Mouse (Mus musculus): ENCODE results near the gene Hes3. TPM values are rescaled to one million over a fixed set of nuclear protein-coding genes. Genes with fewer than 3 reads are reported as not detected.

Gene Hes3
- polyA plus RNA-seq (2016; fragmentation: Nextera tagmentation; extraction: Ambion mirVana) = 4.0 and 5.2 TPM in 2 replicates

DNA sequence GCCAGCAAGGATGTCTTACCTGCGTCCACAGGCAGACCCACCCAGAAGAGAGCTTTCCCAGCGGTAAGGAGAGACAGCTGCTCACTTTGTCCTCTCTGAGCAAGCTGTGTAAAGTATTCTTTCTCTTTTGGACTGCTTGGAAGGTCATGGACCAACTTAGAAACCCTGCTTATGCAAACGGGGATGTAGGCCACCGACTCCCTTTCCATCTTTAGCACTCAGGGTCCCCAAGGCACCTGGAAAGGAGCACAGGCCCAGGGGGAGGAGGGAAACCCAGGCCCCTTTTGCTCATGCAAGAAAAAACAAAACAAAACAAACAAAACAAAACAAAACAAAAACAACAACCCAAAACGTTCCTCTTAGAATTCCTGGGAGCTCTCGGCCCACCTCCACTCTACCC lies at the start of gene Hes3:
TSS of gene Hes3 (minus strand) at position 101 of the 400 bp plus-strand sequence.
- H3K4me3 ChIP-seq = peak within 1 kb of the TSS; percentile 28
- H3K27me3 ChIP-seq = peaks cover 96% of the 10 kb centered on the region
- peak within 1 kb of the TSS; percentile 61 for H3K27ac ChIP-seq (replicated peaks)
- no peaks in the 10 kb centered on the region for H3K36me3 ChIP-seq
- no peaks in the 10 kb centered on the region for H3K9me3 ChIP-seq
- 6% methylated on average over 6 of the region's 6 CpGs for WGBS
- peak within 1 kb of the TSS; percentile 48 for H3K9ac ChIP-seq (replicated peaks)
- H3K4me2 ChIP-seq (replicated peaks) = peak within 1 kb of the TSS; percentile 56
- ATAC-seq (ENCODE audit: low FRiP score, low read depth) = no peak
- peaks cover 69% of the 10 kb centered on the region for H3K4me1 ChIP-seq

DNA sequence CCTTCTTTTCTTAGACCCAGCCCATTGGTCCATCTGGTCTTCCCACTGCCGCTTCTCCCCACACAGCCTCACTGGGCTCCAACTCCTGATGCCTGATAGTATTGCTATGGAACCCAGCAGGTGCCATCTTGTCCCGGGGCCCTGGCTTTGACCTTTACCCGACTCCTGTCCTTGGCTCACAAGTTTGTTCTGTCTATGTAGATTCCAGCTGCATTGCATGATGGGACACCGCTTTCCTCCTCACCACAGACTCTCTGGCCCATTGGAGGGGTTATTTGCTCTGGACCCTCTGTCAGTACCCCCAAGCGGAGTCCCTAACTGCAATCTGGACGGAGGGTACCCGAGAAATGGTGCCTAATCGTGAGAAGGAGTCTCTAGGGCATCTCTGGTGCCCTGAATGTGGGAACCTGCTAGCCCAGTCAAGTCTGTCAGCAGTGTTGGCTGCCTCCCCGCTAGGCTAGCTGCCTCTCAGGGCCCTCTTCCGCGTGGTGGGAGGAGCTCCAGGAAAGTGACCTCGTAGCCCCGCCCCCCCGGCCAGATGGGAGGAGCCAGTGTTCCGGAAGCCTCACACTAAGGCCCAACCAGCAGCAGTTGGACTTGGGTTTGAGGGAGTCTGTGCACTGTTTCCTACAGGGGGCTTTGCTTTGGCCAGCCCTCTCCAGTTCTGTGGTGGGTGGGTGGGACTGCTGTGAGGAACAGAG lies 49.3 kb upstream of the Hes3 start:
- Histone ChIP-seq H3K4me1 (peaks cover 32% of the 10 kb centered on the region), H3K4me3 (no peak overlapping the region), H3K27me3 (peaks cover 90% of the 10 kb centered on the region), H3K4me2 (replicated peaks) (no peak overlapping the region), H3K9ac (replicated peaks) (no peak overlapping the region), H3K9me3 (no peaks in the 10 kb centered on the region), H3K27ac (replicated peaks) (no peak overlapping the region), H3K36me3 (peaks cover 3% of the 10 kb centered on the region)
- WGBS = 38% methylated on average over 15 of the region's 15 CpGs
- no peak for ATAC-seq (ENCODE audit: low FRiP score, low read depth)

DNA sequence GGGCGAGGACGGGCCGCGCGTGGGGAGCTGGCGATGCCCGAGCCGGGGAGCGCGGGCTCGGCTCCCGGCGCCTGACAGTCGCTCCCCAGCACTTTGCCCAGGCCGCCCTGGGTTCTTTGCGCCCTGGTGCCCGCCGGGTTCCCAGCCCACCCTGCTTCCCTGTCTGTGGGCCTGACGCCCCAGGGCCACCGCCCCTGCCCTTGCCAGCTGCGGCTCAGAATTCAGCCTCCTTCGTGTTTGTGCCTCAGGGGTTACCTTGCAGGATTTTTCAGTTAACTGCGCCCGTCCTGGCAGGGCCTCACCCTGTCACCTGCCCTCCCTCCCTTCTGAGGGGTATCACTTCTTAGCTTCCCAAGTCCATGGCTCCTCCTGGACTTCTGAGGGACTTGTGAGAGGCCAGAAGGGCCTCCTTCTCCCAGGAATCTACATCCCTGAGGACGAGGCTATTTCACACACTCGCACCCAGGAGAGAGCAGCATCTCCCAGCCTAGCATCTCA lies 47.9 kb upstream of the Hes3 start:
- Histone ChIP-seq H3K9me3 (no peaks in the 10 kb centered on the region), H3K4me2 (replicated peaks) (peak overlapping the region; percentile 100), H3K4me3 (peak overlapping the region; percentile 68), H3K27me3 (peaks cover 78% of the 10 kb centered on the region), H3K36me3 (peaks cover 17% of the 10 kb centered on the region), H3K9ac (replicated peaks) (peak overlapping the region; percentile 73), H3K27ac (replicated peaks) (no peak overlapping the region), H3K4me1 (peaks cover 32% of the 10 kb centered on the region)
- no peak for ATAC-seq (ENCODE audit: low FRiP score, low read depth)
- WGBS = 2% methylated on average over 23 of the region's 26 CpGs

DNA sequence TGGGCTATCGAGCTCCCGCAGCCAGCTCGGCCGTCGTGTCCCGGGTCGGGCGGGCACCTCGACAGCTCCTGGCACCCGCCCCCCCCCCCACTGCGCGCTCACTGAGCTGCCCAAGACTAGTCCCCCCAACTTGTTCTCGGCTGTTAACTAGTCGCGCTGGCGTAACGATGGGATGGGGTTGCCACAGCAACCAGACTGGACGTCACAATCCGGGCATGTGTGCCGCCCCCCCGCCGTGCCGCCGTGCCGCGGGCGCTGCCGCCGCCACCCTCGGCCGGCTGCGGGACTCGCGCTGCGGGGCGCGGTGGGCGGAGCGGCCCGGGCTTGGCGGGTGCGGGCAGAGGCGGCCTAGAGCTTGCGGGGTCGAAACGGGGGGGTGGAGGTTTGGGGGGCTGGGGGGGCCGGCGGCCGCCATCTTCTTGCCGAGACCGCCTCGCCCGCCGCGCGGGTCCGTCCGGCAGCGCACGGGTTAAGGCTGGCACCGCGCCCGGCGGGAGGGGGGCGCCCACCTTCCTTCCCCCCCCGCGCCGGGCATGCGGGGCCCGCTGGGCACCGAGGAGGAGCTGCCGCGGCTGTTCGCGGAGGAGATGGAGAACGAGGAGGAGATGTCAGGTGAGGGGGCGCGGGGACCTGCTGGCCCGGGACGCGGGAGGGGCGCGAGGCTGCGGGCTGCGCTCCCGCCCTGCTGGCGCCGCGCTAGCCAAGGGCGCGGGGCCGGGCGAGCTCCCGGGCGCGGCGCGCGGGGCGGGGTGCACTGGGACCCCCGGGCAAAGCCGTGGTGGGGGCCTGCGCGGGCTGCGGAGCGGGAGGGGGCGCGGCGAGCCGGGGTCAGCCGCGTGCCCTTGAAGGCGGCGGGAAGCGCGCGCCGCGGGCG lies 47.2 kb upstream of the Hes3 start, which contains the start of gene Chd5:
TSS of gene Chd5 (plus strand) at position 233 of the 874 bp plus-strand sequence.
- no peak within 1 kb of the TSS for H3K27ac ChIP-seq (replicated peaks)
- WGBS = 1% methylated on average over 64 of the region's 120 CpGs
- peaks cover 24% of the 10 kb centered on the region for H3K36me3 ChIP-seq
- 0 out of 2 replicates have a peak, but pooled peaks have one; percentile 31 for ATAC-seq (ENCODE audit: low FRiP score, low read depth)
- H3K9me3 ChIP-seq = no peaks in the 10 kb centered on the region
- H3K9ac ChIP-seq (replicated peaks) = peak within 1 kb of the TSS; percentile 73
- H3K4me2 ChIP-seq (replicated peaks) = peak within 1 kb of the TSS; percentile 100
- peaks cover 72% of the 10 kb centered on the region for H3K27me3 ChIP-seq
- peak within 1 kb of the TSS; percentile 68 for H3K4me3 ChIP-seq
- H3K4me1 ChIP-seq = peaks cover 32% of the 10 kb centered on the region

DNA sequence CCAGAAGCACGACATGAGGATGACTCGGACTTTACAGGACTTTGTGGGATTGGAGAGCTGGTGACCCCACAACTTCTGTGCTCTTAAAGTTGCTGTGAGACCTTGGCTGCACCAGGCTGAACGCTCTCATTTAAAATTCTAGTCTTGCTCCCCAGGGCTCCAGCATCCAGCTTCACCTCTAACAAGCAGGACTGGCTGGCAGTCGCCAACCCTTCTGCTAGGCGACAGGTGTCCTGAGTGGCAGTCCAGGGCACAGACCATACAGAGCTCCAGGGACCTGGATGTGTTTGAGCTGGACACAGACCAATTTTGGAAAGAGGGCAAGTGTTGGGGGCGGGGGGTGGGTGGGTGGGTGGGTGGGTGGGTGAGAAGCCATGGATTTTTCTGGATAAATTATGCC lies 46.3 kb upstream of the Hes3 start:
- no peak for ATAC-seq (ENCODE audit: low FRiP score, low read depth)
- Histone ChIP-seq H3K9me3 (no peaks in the 10 kb centered on the region), H3K4me1 (peaks cover 30% of the 10 kb centered on the region), H3K4me2 (replicated peaks) (no peak overlapping the region), H3K27ac (replicated peaks) (no peak overlapping the region), H3K9ac (replicated peaks) (no peak overlapping the region), H3K27me3 (peaks cover 63% of the 10 kb centered on the region), H3K4me3 (no peak overlapping the region), H3K36me3 (peaks cover 33% of the 10 kb centered on the region)
- 19% methylated on average over 5 of the region's 6 CpGs for WGBS

DNA sequence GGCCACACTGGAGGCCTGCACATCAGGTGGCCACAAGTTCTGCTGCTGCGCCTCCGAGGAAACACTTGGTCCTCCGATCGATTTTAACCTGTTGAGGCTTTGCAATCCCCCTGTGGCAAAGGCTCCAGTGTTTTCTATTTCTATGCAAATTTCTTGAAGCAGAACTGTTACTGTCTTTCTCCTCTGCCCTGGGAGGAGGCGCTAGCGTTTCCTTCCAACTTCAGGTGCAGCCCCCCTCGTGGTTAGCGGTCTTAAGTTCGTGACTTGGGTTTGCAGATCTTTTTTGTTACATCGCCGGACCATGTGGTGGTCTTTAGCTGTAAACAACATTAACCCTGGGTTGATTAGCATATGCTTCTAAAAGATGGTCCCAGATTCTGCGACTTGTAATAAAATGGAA lies 42.1 kb upstream of the Hes3 start:
- no peak for ATAC-seq (ENCODE audit: low FRiP score, low read depth)
- Histone ChIP-seq H3K4me1 (peaks cover 9% of the 10 kb centered on the region), H3K27ac (replicated peaks) (no peak overlapping the region), H3K27me3 (peaks cover 22% of the 10 kb centered on the region), H3K4me3 (no peak overlapping the region), H3K9me3 (no peaks in the 10 kb centered on the region), H3K4me2 (replicated peaks) (no peak overlapping the region), H3K9ac (replicated peaks) (no peak overlapping the region), H3K36me3 (peaks cover 74% of the 10 kb centered on the region)
- WGBS = 95% methylated on average over 12 of the region's 12 CpGs

DNA sequence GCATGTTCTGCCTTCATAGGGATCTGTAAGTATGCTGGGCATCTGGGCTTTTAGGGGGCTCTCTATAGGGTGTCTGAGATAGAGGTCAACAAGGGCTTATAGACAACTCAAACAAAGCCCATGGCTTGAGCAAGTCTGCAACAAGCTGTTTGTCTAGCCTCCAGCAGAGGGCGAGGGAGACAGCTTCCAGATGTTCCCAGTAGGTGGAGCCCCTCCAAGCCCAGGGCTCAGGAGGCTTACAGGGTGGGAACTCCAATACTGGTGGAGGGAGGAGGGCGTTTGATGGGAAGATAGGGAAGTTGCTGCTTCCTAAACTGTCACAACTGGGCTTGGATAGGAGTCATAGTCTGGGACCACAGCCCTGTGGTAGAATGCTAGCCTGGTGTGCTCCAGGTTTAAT lies 41.5 kb upstream of the Hes3 start:
- ATAC-seq (ENCODE audit: low FRiP score, low read depth) = peak; percentile 57; the same call in 1 of the 2 replicates
- peaks cover 16% of the 10 kb centered on the region for H3K27me3 ChIP-seq
- 41% methylated on average over 2 of the region's 2 CpGs for WGBS
- H3K36me3 ChIP-seq = peaks cover 81% of the 10 kb centered on the region
- no peak overlapping the region for H3K27ac ChIP-seq (replicated peaks)
- peaks cover 5% of the 10 kb centered on the region; the same call in 1 of the 2 replicates for H3K4me1 ChIP-seq
- H3K4me3 ChIP-seq = no peak overlapping the region
- H3K9ac ChIP-seq (replicated peaks) = no peak overlapping the region
- H3K9me3 ChIP-seq = no peaks in the 10 kb centered on the region
- H3K4me2 ChIP-seq (replicated peaks) = no peak overlapping the region

DNA sequence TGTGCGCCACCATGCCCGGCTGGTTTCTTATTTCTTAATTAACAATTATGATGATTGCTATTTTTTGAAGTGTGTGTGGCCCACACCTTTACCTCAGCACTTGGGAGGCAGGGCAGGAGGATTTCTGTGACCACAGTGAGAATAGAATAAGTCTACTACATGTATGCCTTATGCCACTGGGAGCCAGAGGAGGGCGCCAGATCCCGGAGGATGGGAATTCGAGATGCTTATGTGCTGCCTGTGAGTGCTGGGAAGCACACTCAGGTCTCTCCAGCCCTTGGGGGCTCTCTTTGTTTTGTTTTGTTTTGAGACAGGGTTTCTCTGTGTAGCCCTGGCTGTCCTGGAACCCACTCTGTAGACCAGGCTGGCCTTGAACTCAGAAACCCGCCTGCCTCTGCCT lies 37.2 kb upstream of the Hes3 start:
- no peak for ATAC-seq (ENCODE audit: low FRiP score, low read depth)
- Histone ChIP-seq H3K27me3 (no peaks in the 10 kb centered on the region), H3K9me3 (no peaks in the 10 kb centered on the region), H3K36me3 (peaks cover 63% of the 10 kb centered on the region), H3K27ac (replicated peaks) (no peak overlapping the region), H3K4me1 (peaks cover 21% of the 10 kb centered on the region), H3K4me3 (no peak overlapping the region), H3K9ac (replicated peaks) (no peak overlapping the region), H3K4me2 (replicated peaks) (no peak overlapping the region)
- 78% methylated on average over 6 of the region's 6 CpGs for WGBS

DNA sequence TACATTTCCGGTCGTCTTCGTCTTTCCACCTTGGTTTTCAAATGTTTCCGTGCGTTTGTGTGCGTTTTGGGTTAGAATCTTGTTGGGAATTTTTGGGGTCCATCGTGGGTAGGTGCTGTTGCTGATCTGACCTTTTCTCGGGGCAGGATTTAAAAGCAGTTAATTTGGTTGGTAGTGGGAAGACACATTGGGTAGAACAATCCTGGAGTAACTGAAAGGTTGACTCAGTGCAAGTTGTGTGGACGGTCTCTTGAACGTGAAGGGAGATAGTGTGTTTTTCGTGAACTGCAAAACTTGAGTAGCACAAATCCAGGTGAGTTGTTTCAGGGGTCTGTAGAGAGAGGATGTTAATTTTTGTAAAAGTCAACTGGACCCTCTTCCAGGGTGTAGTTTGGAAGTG lies 35.1 kb upstream of the Hes3 start:
- no peak for ATAC-seq (ENCODE audit: low FRiP score, low read depth)
- WGBS = 2% methylated on average over 11 of the region's 11 CpGs

DNA sequence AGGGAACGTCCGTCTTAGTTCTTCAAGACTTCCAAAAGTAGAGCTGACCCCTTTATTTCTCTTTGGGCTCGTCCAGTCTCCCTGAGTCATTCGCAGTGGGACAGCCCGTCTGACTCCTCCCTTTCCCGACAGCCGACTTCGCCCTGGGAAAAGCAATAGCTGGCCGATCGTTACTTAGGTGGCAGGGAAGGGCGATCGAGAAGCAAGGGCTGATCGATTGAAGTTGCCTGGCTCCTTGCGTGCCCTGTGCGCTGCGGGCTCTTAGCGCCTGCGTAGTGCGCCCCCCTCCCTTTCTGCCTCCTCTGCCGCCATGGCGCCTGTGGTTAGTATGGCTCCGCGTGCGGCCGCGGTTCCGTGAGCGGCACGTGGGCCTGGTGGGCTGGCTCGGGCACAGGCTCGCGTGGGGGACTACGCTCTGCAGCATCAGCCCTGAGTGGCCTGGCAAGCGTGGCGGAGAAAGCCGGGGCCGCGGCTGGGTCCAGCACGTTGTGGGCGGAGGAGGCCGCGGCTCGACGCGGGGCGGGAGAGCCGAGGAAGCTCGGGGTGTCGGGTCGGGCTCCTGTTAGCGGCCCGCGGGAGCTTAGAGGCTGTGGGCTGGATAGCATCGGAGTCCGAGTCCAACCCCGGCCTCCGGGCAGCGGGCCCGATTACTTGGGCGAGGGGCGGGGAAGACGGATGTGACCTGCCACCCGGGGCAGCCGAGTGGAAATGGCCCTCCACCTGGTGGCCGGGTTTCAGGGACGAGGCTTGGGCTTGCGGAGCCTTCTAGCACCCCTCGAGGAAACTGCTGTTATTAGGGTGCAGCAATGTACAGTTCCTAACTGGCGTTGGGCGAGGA lies 34.3 kb upstream of the Hes3 start, which contains the start of gene Rpl22:
TSS of gene Rpl22 (plus strand) at position 169 of the 838 bp plus-strand sequence.
- peak; percentile 94 for ATAC-seq (ENCODE audit: low FRiP score, low read depth)
- H3K4me2 ChIP-seq (replicated peaks) = peak within 1 kb of the TSS; percentile 90
- H3K9me3 ChIP-seq = no peaks in the 10 kb centered on the region
- H3K4me3 ChIP-seq = peak within 1 kb of the TSS; percentile 99
- H3K27ac ChIP-seq (replicated peaks) = peak within 1 kb of the TSS; percentile 40; the same call in 1 of the 2 replicates
- H3K36me3 ChIP-seq = peaks cover 34% of the 10 kb centered on the region
- H3K27me3 ChIP-seq = peaks cover 10% of the 10 kb centered on the region
- peaks cover 18% of the 10 kb centered on the region for H3K4me1 ChIP-seq
- peak within 1 kb of the TSS; percentile 92 for H3K9ac ChIP-seq (replicated peaks)
- WGBS = under 1% methylated on average over 69 of the region's 70 CpGs

More for the DNA sequence above, 35.1 kb upstream of the Hes3 start:
- H3K4me3 ChIP-seq = peak overlapping the region; percentile 99
- peak overlapping the region; percentile 92 for H3K9ac ChIP-seq (replicated peaks)
- peaks cover 41% of the 10 kb centered on the region for H3K36me3 ChIP-seq
- peak overlapping the region; percentile 90 for H3K4me2 ChIP-seq (replicated peaks)
- H3K9me3 ChIP-seq = no peaks in the 10 kb centered on the region
- H3K27ac ChIP-seq (replicated peaks) = no peak overlapping the region
- H3K27me3 ChIP-seq = peaks cover 7% of the 10 kb centered on the region
- peaks cover 18% of the 10 kb centered on the region for H3K4me1 ChIP-seq

Measured in midbrain, embryonic 12.5 days (tissue).